Mouse (Mus musculus) megakaryocyte, embryonic 14.5 days (primary cell): ENCODE measurements around the gene Mthfr.

Experiments used
- FLI1 ChIP-seq: IDR thresholded peaks from 2 replicates; pipeline ENCODE4 v1.6.1; 2012; ENCODE audit warnings: low read length, inconsistent platforms, mixed read lengths
- GATA1 ChIP-seq: IDR thresholded peaks from 3 replicates; pipeline ENCODE4 v1.6.1; 2012; ENCODE audit warnings: mixed read lengths, low read length, inconsistent platforms, borderline replicate concordance

- TF ChIP-seq GATA1, result no peak
- no peak for TF ChIP-seq FLI1
These were observed 14.9 kb upstream of the Mthfr start for GRCm38 (mm10) chr4:148024003-148024402.
